Mouse (Mus musculus): Measurements from ENCODE around the gene Coa7.

DNA sequence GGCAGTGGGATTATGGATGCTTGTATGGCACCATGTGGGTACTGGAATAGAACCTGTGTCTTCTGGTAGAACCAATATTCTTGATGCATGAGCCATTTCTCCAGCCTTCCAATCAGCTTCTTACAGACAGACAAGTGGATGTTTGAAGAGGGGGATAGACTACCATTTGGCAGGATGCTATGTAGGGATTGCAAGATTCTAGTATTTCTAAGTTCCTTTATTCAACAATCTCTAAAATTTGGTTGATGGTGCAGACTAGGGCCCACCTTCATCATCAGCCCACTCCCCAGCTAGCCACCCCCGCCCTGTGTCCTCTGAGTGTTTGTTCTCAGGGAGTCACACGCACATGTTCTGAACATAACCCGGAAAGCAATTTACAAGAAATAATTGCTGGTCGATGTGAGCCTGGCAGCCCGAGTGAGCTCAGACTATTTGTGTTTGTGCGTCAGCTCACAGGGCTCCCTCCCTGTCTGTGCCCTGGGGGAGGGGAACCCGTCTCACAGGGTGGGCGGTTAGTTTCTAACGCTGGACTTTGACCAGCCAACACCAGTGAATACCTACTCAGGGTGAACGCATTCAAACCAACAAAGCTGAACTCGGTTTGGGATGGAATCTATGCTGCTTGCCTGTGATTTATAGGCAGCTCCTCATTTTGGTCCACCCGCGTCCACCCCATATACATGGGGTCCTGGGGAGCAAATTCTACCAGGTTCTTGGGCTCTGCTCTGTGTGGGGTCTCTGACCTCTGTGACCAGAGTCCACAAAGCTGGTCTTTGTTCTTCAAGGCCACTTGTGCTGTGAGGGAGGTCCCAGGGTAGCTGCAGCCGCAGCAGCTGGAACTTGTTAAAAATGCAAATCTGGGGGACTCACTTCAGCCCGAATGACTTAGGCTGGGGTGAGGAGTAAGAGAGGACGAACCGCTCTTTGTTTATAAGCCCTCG, 34.7 kb downstream of the Coa7 start:
- TF ChIP-seq CTCF (IDR thresholded peaks at IDR 0.05; ENCODE audit: low read depth) (no peak), EP300 (IDR thresholded peaks at IDR 0.05; ENCODE audit: low read depth) (peak; percentile 58; the same call in 1 of the 2 replicates)
